Mouse (Mus musculus): ENCODE data around the gene Lsm10. TPM values are rescaled to one million over a fixed set of nuclear protein-coding genes. Genes with fewer than 3 reads are reported as not detected.
"Not testable (repeated sequence)": the region's sequence is repeated elsewhere in the genome, so short reads cannot be mapped to it uniquely, and the experiment has no call there.

The Lsm10 gene
- polyA plus RNA-seq, 1 experiment from 2014 or later: 57.2 TPM

GRCm38 (mm10) chr4:126090848-126091124 lies 5.6 kb upstream of the Lsm10 start:
- Histone ChIP-seq H3K4me3 (ENCODE audit: low read length) (no peak overlapping the region), H3K9ac (ENCODE audit: low read length) (no peak overlapping the region), H3K4me1 (replicated peaks; ENCODE audit: control insufficient read depth, insufficient read depth, low read length) (no peaks in the 10 kb centered on the region), H3K9me3 (ENCODE audit: control insufficient read depth, low read length) (no peaks in the 10 kb centered on the region), H3K4me2 (ENCODE audit: low read depth, low read length) (no peak overlapping the region), H3K27ac (ENCODE audit: low read length) (no peak overlapping the region), H3K36me3 (ENCODE audit: control insufficient read depth, insufficient read depth, low read length) (no peaks in the 10 kb centered on the region), H3K27me3 (ENCODE audit: control insufficient read depth, insufficient read depth, low read depth, low read length) (no peaks in the 10 kb centered on the region)
- ATAC-seq (ENCODE audit: low read depth): no peak
- 72% methylated on average over 4 of the region's 4 CpGs for WGBS

GRCm38 (mm10) chr4:126091873-126092272 lies 4.5 kb upstream of the Lsm10 start:
- no peak for ATAC-seq (ENCODE audit: low read depth)
- Histone ChIP-seq H3K4me2 (ENCODE audit: low read depth, low read length) (no peak overlapping the region), H3K4me3 (ENCODE audit: low read length) (no peak overlapping the region), H3K4me1 (replicated peaks; ENCODE audit: control insufficient read depth, insufficient read depth, low read length) (peaks cover under 1% of the 10 kb centered on the region; the same call in 1 of the 2 replicates), H3K27me3 (ENCODE audit: control insufficient read depth, insufficient read depth, low read depth, low read length) (no peaks in the 10 kb centered on the region), H3K9ac (ENCODE audit: low read length) (no peak overlapping the region), H3K36me3 (ENCODE audit: control insufficient read depth, insufficient read depth, low read length) (no peaks in the 10 kb centered on the region), H3K27ac (ENCODE audit: low read length) (no peak overlapping the region), H3K9me3 (ENCODE audit: control insufficient read depth, low read length) (no peaks in the 10 kb centered on the region)
- 64% methylated on average over 8 of the region's 8 CpGs for WGBS

GRCm38 (mm10) chr4:126095622-126096430 lies 597 bp upstream of the Lsm10 start:
- H3K9ac ChIP-seq (ENCODE audit: low read length); H3K27ac ChIP-seq (ENCODE audit: low read length); H3K4me3 ChIP-seq (ENCODE audit: low read length); H3K9me3 ChIP-seq (ENCODE audit: control insufficient read depth, low read length); ATAC-seq (ENCODE audit: low read depth); H3K36me3 ChIP-seq (ENCODE audit: control insufficient read depth, insufficient read depth, low read length); H3K27me3 ChIP-seq (ENCODE audit: control insufficient read depth, insufficient read depth, low read depth, low read length); H3K4me1 ChIP-seq (replicated peaks; ENCODE audit: control insufficient read depth, insufficient read depth, low read length): not testable (repeated sequence)
- 55% methylated on average over 14 of the region's 14 CpGs for WGBS
- peak overlapping the region; percentile 74 for H3K4me2 ChIP-seq (ENCODE audit: low read depth, low read length)

- peaks cover 4% of the 10 kb centered on the region; the same call in 1 of the 2 replicates for H3K36me3 ChIP-seq (ENCODE audit: control insufficient read depth, insufficient read depth, low read length)
- no peaks in the 10 kb centered on the region for H3K27me3 ChIP-seq (ENCODE audit: control insufficient read depth, insufficient read depth, low read depth, low read length)
- no peak overlapping the region for H3K4me2 ChIP-seq (ENCODE audit: low read depth, low read length)
- 93% methylated on average over 20 of the region's 20 CpGs for WGBS
- H3K4me1 ChIP-seq (replicated peaks; ENCODE audit: control insufficient read depth, insufficient read depth, low read length): peaks cover 9% of the 10 kb centered on the region
- no peak overlapping the region for H3K9ac ChIP-seq (ENCODE audit: low read length)
- H3K9me3 ChIP-seq (ENCODE audit: control insufficient read depth, low read length): no peaks in the 10 kb centered on the region
- H3K4me3 ChIP-seq (ENCODE audit: low read length): no peak overlapping the region
- no peak overlapping the region for H3K27ac ChIP-seq (ENCODE audit: low read length)
- no peak for ATAC-seq (ENCODE audit: low read depth)
These were observed 1.4 kb downstream of the Lsm10 start for GRCm38 (mm10) chr4:126097711-126098253.

GRCm38 (mm10) chr4:126099365-126099764 lies 2.9 kb downstream of the Lsm10 start:
- Histone ChIP-seq H3K4me2 (ENCODE audit: low read depth, low read length) (no peak overlapping the region), H3K27ac (ENCODE audit: low read length) (no peak overlapping the region), H3K9ac (ENCODE audit: low read length) (no peak overlapping the region), H3K36me3 (ENCODE audit: control insufficient read depth, insufficient read depth, low read length) (peaks cover 4% of the 10 kb centered on the region; the same call in 1 of the 2 replicates), H3K4me3 (ENCODE audit: low read length) (no peak overlapping the region), H3K9me3 (ENCODE audit: control insufficient read depth, low read length) (no peaks in the 10 kb centered on the region), H3K27me3 (ENCODE audit: control insufficient read depth, insufficient read depth, low read depth, low read length) (no peaks in the 10 kb centered on the region), H3K4me1 (replicated peaks; ENCODE audit: control insufficient read depth, insufficient read depth, low read length) (peaks cover 12% of the 10 kb centered on the region)
- 90% methylated on average over 3 of the region's 3 CpGs for WGBS
- no peak for ATAC-seq (ENCODE audit: low read depth)

GRCm38 (mm10) chr4:126100764-126101163 lies 4.3 kb downstream of the Lsm10 start:
- no peak overlapping the region for H3K9ac ChIP-seq (ENCODE audit: low read length)
- peaks cover 23% of the 10 kb centered on the region for H3K4me1 ChIP-seq (replicated peaks; ENCODE audit: control insufficient read depth, insufficient read depth, low read length)
- no peak overlapping the region for H3K4me3 ChIP-seq (ENCODE audit: low read length)
- no peaks in the 10 kb centered on the region for H3K9me3 ChIP-seq (ENCODE audit: control insufficient read depth, low read length)
- H3K27ac ChIP-seq (ENCODE audit: low read length): no peak overlapping the region
- 82% methylated on average over 3 of the region's 3 CpGs for WGBS
- H3K36me3 ChIP-seq (ENCODE audit: control insufficient read depth, insufficient read depth, low read length): peaks cover 4% of the 10 kb centered on the region; the same call in 1 of the 2 replicates
- H3K27me3 ChIP-seq (ENCODE audit: control insufficient read depth, insufficient read depth, low read depth, low read length): no peaks in the 10 kb centered on the region
- no peak overlapping the region for H3K4me2 ChIP-seq (ENCODE audit: low read depth, low read length)
- ATAC-seq (ENCODE audit: low read depth): no peak

- Histone ChIP-seq H3K9ac (ENCODE audit: low read length) (peak overlapping the region; percentile 29; the same call in 1 of the 2 replicates), H3K4me1 (replicated peaks; ENCODE audit: control insufficient read depth, insufficient read depth, low read length) (peaks cover 23% of the 10 kb centered on the region), H3K4me2 (ENCODE audit: low read depth, low read length) (peak overlapping the region; percentile 85), H3K36me3 (ENCODE audit: control insufficient read depth, insufficient read depth, low read length) (peaks cover 4% of the 10 kb centered on the region; the same call in 1 of the 2 replicates), H3K27me3 (ENCODE audit: control insufficient read depth, insufficient read depth, low read depth, low read length) (no peaks in the 10 kb centered on the region), H3K27ac (ENCODE audit: low read length) (peak overlapping the region; percentile 95), H3K9me3 (ENCODE audit: control insufficient read depth, low read length) (no peaks in the 10 kb centered on the region), H3K4me3 (ENCODE audit: low read length) (no peak overlapping the region)
- ATAC-seq (ENCODE audit: low read depth): no peak
- 41% methylated on average over 7 of the region's 7 CpGs for WGBS
These were observed 5.8 kb downstream of the Lsm10 start for GRCm38 (mm10) chr4:126102061-126102841.

- Histone ChIP-seq H3K9ac (ENCODE audit: low read length) (peak overlapping the region; percentile 29), H3K9me3 (ENCODE audit: control insufficient read depth, low read length) (no peaks in the 10 kb centered on the region), H3K4me3 (ENCODE audit: low read length) (peak overlapping the region; percentile 85), H3K27ac (ENCODE audit: low read length) (peak overlapping the region; percentile 95), H3K36me3 (ENCODE audit: control insufficient read depth, insufficient read depth, low read length) (peaks cover 1% of the 10 kb centered on the region; the same call in 1 of the 2 replicates), H3K27me3 (ENCODE audit: control insufficient read depth, insufficient read depth, low read depth, low read length) (no peaks in the 10 kb centered on the region), H3K4me1 (replicated peaks; ENCODE audit: control insufficient read depth, insufficient read depth, low read length) (peaks cover 27% of the 10 kb centered on the region), H3K4me2 (ENCODE audit: low read depth, low read length) (peak overlapping the region; percentile 85)
- under 1% methylated on average over 15 of the region's 15 CpGs for WGBS
- peak; percentile 80 for ATAC-seq (ENCODE audit: low read depth)
These were observed 6.7 kb downstream of the Lsm10 start for GRCm38 (mm10) chr4:126103057-126103581.

GRCm38 (mm10) chr4:126103590-126104068 lies 7.2 kb downstream of the Lsm10 start, which contains the start of gene Stk40:
Gene Stk40, plus strand, starts transcription at chr4:126103957.
- no peaks in the 10 kb centered on the region for H3K9me3 ChIP-seq (ENCODE audit: control insufficient read depth, low read length)
- peak within 1 kb of the TSS; percentile 85 for H3K4me3 ChIP-seq (ENCODE audit: low read length)
- H3K27me3 ChIP-seq (ENCODE audit: control insufficient read depth, insufficient read depth, low read depth, low read length): no peaks in the 10 kb centered on the region
- no peaks in the 10 kb centered on the region for H3K36me3 ChIP-seq (ENCODE audit: control insufficient read depth, insufficient read depth, low read length)
- peak within 1 kb of the TSS; percentile 85 for H3K4me2 ChIP-seq (ENCODE audit: low read depth, low read length)
- H3K9ac ChIP-seq (ENCODE audit: low read length): peak within 1 kb of the TSS; percentile 87
- under 1% methylated on average over 29 of the region's 34 CpGs for WGBS
- H3K4me1 ChIP-seq (replicated peaks; ENCODE audit: control insufficient read depth, insufficient read depth, low read length): peaks cover 32% of the 10 kb centered on the region
- peak within 1 kb of the TSS; percentile 95 for H3K27ac ChIP-seq (ENCODE audit: low read length)
- ATAC-seq (ENCODE audit: low read depth): peak; percentile 96

All from lung, embryonic 16.5 days (tissue).